Mouse (Mus musculus): ENCODE data around the gene Hif1an. TPM values are rescaled to one million over a fixed set of nuclear protein-coding genes. Genes with fewer than 3 reads are reported as not detected.

Gene Hif1an
- total RNA-seq (2021), result 10 to 100 TPM; 35.1 to 37.1 TPM

DNA sequence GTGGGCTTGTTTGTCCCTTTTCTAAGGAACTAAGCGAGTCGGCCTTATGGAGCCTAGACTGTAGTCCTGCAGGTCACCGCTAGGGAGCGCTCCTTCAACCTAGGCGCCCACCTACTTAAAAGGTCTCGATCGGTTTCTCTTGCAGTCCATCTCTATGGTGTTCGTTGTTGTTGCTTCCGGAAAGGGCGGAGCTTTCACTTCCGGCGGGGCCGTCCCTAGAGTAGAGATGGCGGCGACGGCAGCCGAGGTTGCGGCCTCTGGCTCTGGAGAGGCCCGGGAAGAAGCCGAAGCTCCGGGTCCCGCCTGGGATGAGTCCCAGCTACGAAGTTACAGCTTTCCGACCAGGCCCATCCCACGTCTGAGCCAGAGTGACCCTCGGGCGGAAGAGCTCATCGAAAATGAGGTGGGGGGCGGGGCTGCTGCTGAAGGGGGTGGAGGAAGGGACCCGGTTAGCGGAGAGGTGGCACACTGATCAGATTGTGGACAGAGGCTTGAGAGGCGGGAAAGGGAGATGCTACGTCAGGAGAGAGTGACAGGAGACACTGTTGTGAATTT, at the start of gene Hif1an:
Gene Hif1an, plus strand, starts transcription at position 199 of the 555 bp plus-strand sequence.
- DNase-seq, result peak; percentile 90 to 92

DNA sequence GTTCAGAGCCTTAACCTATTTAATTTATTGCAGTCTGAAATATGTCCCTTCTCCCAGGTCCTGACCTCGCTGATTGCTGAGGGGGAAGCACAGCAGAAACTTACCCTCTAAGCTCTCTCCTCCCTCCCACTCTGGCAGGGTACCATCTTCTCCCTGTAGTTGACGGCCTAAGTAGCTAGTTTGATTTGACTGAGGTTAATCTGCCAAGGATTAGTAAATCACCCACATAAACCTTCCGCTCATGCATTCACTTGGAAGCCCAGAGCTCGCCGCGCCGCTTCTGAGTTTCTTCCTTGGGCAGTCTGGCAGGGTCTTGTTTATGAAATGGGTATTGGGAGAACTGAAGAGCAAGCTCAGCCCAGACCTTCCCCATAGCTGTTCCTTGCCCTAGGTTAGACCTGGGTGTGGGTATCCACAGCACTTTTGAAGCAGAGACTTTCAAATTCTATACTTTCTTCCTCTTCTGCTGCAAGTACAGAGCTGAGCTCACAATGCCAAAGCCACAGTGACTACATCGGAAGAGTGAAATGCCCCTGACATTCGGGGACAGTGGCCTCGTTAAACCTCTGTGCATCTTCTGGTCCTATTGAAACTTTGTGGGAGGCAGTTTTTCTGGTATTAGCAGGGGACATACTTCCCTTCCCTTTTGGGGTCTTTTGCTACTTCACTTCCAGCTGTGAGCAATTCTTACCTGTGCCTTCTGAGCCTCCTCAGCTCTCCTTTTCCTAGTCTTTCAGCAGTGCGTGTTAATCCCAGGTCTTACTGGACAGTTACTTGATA, 49.4 kb upstream of the Hif1an start:
- DNase-seq, result no peak

DNA sequence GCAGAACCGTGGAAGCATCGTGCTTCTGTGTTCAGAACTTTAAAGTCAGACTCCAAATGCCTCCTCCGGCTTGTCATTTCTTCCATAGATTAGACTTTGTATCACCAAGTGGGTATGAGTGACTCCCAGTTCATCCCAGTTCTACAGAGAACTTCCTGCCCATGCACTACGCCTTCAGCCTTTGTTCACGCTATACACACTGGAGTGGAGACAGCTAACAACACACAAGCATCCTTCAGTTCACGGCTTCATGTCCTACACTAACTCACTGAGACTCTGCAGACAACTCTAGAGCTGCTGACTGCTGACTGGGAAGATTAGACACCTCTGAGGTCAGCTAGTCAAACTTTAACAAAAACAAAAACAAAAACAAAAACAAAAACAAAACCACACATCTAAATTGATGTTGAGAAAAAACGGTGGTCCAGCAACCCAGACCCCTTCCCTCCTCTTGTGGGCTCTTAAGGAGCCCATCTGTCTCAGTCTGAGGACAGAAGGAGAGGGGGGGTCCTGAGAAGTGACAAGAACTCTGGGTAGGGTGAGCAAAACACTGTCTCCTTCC, 48.6 kb upstream of the Hif1an start:
- no peak for DNase-seq

DNA sequence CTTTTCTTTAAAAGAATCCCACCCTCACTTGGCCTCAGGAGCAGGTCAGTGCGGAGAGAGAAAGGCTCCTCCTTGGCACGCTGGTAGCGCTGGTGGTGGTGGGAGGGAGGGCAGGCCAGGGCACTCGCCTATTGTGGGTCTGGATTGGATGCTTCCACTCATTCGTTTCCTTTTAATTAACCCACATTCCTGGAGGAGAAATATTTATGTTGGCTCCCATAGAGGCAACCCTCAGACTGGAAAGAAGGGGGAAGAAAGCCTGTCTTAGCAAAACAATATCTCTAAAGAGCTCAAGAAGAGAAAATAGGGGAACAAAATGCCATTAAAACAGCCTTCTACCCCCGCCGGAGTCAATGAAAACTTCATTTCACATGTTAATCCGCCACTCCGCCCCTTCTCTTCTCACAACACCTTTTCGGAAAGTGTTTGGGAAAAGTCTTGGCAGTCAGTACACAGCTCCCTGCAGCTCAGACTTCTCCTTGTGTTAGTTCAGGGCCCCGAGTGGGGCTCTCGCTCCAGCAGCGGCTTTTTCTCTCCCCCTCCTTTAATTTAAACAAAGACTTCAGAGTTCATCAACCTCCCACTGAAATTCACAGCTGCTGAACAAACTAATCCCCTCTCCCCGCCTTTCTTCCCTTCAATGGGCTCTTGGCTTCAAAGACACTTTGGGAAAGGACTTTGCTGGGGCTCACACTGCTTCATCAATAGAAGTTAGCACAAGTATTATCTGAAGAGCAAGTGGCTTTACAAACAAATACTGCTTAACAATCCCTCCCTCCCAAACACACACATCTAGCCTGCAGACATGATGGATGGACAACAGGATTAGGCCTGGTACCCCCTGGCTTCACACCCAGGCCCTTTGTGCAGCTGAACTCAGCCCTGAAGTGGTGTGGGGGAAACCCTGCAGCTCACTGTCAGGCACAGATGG, 47.9 kb upstream of the Hif1an start:
- no peak for DNase-seq

DNA sequence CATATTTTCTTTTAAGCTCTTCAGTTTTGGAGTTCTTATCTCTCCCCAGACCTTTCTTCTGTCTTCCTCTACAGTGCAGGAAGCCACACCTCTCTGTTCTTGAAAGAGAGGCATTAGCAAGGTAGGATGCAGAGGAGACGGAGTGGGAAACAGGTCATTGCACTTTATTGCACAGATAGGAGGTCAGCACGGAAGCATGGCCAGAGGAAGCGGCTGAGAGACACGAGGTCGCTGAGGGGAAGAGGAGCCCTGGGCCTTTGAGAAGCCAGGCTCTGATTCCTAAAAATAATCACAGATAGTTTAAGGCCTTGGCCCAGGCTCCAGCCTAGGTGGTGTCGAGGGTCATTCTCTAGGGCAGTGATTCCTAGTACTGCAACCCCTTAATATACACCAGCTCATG, 46.9 kb upstream of the Hif1an start:
- no peak for DNase-seq

DNA sequence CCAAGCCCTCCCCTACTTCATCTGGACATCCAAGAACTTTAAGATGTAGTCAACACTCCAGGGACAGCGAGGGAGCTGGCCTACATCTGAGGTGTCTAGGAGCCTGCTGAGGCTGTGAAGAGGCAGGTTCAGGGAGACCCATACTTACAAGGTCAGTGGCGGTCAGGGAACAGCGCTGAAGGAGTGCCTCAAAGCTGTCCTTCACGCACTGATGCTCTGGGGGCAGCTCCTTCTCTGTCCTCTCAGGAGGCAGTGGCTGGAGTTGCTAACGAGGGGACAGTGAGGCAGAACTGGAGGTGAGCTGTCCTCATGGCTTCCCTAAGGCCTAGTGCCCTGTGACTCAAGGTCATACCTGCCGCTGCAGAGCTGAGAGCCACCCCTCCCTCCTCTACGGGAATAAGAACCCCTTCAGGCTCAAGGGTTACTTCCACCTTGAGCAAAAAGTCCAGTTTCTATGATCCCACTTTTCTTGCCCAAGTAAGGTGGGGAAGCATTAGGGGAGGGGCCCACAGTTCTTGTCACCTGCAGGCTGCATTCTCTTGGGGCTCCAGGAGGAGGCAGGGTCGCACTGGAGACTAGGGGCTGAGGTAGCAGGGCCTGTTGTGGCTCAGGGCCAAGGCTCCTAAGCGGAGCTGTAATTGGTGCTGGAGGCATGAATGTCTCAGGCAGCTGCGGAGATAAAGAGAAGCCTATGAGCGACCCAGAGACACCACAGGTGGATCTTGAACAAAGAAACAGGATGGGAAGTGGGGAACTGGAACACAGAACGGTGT, 44.5 kb upstream of the Hif1an start:
- DNase-seq, result no peak

DNA sequence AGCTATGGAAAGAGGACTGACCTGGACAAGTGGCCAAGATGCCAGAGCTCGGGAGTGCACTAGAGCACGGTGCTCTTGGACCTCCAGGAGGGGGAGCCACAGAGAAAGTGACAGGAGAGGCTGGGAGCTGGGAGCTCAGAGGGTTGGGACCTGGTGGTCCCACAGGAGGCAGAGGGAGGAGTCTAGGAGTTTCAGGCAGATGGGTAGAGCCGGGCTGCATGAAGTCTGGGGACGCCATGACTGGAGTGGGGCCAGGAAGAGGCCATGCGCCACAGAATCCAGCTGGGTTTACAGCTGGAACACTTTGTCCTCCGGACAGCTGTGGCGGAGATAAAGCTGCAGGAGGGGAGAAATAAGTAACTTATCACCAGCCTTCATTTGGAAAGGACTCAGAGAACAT, 43.5 kb upstream of the Hif1an start:
- DNase-seq, result no peak

DNA sequence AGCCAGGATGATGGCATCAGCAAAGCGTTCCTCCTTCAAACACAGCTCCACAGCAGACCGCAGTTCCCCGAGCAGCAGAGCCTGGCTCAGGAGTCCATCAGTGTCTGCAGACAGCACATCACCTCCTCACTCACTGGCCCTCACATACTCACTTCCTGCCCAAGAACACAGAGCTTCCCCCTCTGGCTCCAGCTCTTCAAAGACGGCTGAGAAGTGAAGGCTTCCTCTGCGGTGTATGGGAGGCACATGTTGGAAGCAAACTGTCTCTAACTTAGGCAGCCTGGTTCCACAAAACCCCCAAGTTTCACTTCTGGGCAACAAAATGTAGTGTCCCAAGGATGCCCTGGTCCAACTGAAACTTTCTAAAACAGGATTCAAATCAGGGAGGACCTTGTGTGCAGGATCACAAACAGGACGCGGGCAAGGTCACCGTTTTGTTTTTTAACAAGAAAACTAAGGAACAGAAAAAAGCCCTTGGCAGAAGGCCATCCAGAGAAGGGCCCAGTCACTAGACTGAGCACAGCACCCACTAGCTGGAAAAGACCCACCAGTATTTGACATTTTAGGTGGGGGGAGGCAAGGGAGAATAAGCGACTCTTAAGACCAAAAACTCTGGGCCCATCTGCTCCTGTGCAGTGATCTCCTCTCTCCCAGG, 37.0 kb upstream of the Hif1an start:
- no peak for DNase-seq

DNA sequence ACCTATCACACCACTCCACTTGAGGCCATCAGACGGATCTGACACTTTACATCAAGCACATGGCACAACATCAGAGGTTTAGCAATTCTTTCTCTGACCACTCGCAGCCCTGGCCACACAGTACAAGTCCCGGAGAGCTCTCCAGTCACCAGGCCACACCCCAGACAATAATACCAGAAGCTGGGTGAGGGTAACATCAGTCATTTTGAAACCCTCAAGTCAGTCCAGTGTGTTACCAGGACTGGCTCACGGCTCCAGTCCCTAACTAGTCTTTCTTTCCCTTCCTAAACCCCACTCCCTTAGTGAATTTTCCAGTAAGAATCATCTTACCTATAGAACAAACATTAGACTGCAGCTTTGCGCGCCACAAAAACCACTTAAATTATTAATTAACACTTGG, 32.6 kb upstream of the Hif1an start:
- DNase-seq, result no peak

DNA sequence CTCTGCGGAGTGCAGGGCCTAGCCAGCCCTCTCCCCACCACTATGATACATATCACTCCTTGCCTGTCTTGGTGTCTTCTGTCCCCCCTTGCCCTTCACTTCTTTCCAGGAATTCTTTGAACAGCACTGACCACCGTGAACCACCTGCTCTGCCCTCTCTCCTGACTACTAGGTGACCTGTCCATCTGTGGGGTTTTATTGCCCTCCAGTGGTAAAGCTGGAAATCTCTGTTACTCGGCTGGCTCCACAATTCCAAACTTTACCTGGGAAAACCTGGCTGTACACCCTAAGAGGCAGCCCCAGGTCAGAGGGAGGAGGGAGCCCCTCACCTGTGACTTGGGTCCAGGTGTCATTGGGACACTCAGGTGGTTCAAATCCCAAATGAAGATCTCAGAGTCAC, 27.3 kb upstream of the Hif1an start:
- DNase-seq, result no peak

DNA sequence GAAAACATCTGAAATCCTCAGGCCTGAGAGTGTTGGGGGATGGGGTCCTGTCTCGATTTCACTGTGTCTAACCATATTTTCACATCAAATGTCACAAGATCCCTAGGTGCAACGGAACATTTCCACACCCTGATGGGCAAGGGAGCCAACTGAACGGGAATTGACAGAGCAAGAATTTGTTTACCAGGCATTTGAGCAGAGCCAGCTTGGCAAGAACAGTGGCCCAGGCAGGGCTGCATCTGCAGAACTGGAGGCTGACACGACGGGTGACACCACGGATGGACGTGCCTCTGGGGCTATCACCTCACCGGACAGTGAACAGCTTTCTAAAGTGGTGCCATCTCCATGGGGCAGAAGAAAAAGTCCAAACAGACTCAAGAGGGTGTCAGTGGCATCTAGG, 25.2 kb upstream of the Hif1an start:
- no peak for DNase-seq

DNA sequence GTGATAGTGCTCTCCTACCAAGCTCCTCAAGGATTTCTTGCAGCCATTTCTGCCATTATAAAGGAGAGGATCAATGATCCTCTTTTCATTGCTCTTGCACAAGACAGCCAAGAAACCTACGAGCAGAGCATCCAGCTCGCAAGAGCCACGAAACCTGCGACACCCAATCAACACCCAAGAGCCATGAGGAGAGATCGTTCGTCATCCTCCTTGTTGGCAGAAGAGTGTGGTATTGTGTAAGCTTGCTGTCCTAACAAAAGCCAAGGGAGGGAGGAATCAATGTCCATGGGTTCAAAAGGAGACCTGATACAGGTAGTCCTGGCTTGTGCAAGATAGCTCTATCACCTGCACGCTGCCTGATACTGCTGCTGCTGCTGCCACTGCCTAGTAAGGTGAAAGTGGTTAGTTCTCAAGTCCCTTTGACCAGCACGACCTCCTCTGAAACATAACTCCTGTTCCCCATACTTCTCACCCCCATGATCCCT, 19.9 kb upstream of the Hif1an start:
- no peak for DNase-seq

DNA sequence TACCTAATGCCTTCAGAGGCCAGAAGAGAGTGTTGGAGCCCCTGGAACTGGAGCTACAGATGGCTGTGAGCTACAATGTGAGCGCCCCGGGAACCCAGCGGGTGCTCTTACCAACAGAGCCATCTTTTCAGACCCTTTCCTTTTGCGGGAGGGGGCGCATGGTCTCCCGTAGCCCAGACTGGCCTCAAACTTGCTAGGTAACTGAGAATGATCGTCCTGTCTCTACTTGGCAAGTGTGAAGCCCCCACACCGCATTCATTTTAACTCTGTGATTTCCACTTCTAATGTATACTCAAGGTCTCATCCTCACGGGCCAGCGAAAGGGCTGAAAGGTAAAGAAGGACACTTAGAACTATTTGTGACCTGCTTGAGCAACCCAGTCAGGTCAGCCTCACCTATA, 18.3 kb upstream of the Hif1an start:
- DNase-seq, result no peak

DNA sequence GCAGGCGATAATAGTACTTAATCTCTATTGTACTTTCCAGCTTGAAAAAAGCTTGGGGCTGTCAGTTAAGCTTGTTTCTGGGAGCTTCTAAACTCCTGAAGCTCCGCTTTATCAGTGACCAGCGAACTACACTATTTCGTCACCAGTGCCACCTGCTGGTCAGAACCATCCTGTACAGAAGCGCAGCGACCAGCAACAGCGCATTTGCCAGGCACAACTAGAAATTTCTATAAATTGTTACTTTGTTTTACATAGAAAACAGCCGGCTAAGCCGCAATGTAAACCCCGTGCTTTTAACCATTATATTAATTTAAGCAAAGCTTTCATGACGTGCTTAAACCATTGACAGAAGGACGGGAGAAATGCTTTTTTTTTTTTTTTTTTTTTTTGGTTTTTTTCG, 17.9 kb upstream of the Hif1an start:
- peak; percentile 51 to 69 for DNase-seq

DNA sequence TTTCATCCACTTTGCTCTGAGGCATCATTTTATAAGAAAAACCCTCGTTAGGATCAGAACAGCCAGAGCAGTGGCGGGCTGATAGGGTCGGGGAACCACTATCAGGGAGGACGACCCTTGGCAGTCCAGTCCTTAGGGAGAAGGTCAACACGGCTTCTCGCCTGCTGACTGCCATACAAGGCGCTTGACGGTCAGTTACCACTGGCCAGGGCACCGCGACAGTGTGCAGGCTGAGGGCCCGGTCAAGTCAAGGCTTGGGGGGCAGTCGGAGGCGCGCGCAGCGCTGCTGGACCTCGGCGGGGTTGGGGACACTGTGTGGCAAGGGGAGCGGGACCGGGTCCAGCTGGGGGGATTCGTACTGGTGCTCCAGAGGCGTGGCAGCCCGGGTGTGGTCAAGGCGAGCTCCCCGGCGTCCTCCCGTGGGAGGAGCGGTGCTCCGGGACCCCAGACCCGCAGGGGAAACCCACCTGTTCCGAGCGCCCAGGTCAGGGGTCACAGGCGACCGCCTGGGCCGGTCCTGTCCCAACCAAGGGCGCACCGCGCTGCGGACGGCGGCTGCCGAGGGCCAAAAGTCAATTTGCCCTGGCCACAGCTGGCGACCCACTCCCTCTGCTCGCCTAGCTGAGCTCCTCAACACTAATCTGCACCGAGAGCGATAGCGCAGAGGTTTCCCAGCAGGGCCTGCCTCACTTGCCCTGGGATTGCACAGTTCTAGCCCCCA, 17.2 kb upstream of the Hif1an start, which contains the start of gene Sec31b:
Gene Sec31b, minus strand, starts transcription at position 544 of the 721 bp plus-strand sequence.
- DNase-seq, result peak in 1 of 2 experiments; percentile 12

DNA sequence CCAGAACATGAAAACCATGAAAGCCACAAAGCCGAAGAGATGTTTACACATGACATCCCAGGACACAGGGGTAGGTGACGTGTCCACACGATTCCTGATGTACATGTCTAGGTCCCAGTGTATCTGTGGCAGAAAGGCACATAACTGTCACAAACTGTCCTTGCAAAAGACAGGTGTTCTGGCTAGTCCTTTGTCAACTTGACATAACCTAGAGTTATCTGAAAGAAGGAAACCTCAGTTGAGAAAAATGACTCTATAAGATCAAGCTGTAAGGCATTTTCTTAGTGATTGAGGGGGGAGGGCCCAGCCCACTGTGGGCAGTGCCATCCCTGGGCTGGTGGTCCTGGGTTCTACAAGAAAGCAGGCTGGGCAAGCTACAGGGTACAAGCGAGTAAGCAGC, 9.9 kb upstream of the Hif1an start, which contains the start of gene Gm20538:
Gene Gm20538, minus strand, starts transcription at position 101 of the 400 bp plus-strand sequence.
- no peak for DNase-seq

DNA sequence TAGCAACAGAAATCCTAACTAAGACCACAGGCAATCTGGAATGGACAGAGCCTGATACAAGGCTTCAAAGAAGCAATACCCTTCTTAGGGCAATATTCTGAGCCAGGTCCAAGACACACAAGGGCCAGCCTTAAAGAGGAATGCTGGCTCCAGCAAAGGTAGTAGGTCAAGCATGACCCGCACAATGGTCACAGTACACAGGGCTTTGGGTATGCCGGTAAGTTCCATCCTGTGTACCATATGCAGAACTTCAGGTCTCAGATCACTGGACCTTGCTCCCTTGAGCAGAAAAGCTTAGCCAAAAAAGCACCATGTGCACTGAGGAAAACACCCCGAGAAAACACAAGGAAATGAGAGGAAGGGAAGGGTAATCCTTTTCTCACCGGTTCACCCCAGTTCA, 9.4 kb upstream of the Hif1an start:
- DNase-seq, result no peak

DNA sequence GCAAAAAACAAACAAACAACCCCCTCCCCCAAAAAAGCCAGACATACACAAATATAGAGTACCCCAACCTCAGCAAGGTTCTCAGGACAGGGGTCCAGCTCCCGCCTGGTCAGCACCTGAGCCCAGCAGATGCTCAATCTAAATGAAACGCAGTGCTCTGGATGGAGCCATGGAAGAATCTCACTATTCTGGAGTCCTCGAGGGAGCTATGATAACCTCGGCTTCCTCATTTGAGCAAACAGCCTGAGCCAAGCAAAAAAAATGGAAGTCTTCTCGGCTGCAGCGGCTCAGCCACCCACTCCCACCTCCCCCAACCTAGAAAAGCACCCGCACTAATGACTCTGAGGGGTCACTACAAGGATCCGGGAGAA, 8.2 kb upstream of the Hif1an start:
- no peak for DNase-seq

DNA sequence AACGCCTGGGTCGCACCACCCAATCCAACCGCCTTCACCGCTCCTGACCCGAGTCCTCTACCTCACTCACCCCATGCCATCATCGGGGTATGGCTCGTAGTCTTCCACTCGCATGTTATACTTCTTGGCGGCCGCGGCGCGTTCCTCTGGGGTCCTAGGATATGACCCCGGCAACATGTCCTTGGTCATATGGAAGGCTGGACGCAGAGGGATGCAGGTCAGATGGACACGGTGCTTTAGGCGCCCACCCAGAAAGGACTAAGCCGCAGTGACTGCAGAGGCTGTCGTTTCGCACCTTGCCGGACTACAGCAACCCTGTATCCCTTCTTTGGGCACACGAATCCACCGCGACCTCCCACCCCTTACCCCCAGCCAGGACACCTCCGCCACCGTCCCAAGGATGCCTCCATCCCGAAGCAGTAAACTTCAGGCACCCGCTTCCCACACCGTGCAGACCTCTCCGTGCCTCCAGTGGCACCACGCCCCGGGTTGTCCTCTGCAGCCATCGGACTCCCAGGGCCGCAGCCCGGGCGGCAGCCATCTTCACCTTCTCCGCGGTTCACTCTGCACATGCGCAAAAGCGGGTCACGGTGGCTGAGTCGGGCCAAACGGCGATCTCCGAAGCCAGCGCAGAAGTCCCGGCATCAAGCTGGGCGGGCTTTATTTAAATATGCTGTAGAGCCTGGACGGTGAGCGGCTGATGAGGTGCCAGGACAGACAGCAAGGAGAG, 7.6 kb upstream of the Hif1an start, which contains the start of gene Ndufb8:
Gene Ndufb8, minus strand, starts transcription at position 580 of the 730 bp plus-strand sequence.
- peak; percentile 94 to 96 for DNase-seq

DNA sequence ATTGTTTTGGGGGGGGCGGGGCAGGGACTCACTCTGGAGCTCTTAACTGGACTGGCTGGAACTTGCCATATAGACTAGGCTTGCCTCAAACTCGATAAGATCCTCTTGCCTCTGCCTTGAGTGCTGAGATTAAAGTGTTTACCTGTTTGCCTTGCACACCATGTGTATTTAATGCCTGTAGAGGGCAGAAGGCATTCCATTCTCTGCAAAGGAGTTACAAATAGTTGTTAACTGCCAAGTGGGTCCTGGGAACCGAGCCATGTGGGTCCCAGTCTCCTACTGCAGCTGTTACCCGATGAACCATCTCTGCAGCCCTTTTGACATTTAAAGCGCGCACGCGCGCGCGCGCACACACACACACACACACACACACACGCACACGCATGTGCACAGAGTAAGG, 1.4 kb downstream of the Hif1an start:
- DNase-seq, result no peak

Data from layer of hippocampus, postnatal 36 days (tissue).